Mouse (Mus musculus) inflammation-experienced regulatory T-cells, adult 16 weeks (primary cell): ENCODE results near the gene Rbm34. TPM values are rescaled to one million over a fixed set of nuclear protein-coding genes. Genes with fewer than 3 reads are reported as not detected.

Experiments used
- polyA plus RNA-seq: library from polyadenylated mRNA; unstranded; fragments of 100-300 nt; shearing (Covaris generic); gene quantifications from one replicate; pipeline ENCODE4 v1.2.1, GENCODE M21; 2017

Gene Rbm34
- 49.2 TPM for polyA plus RNA-seq

DNA sequence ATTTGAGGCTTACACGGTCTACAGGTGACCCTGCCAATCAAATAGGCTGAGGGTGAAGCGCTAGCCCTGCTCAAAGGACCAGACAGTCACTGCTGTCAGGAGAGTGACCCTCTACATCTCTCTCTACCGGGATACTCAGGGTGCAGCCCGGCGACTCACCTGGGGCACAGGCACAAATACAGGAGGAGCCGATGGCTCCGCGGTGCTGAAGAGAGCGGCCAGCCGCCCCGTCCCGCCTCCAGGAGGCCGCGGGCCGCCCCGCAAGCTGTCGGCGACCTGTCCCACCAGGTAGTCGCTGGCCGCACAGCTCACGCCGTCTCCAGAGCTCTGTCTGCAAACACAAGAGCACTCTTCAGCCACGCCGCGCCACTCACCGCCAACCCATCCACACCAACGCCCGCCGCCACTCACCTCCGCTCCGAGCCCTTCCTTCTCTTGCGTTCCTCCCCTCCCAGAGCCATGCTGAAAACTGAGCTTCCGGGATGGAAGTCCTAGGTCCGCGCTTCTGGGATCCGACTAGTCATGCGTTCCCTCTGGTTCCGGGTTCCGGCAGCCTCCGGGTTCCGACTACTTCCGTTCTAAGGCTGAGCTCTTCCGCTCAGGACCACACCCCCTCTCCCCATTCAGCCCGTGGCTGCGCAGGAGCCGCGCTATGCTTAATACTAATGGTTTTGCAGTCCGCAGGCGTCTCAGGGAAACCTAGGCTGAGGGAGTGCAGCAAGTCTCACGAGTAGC, at the start of gene Rbm34:
Gene Rbm34 (minus strand): TSS at position 493 of the 735 bp plus-strand sequence.

DNA sequence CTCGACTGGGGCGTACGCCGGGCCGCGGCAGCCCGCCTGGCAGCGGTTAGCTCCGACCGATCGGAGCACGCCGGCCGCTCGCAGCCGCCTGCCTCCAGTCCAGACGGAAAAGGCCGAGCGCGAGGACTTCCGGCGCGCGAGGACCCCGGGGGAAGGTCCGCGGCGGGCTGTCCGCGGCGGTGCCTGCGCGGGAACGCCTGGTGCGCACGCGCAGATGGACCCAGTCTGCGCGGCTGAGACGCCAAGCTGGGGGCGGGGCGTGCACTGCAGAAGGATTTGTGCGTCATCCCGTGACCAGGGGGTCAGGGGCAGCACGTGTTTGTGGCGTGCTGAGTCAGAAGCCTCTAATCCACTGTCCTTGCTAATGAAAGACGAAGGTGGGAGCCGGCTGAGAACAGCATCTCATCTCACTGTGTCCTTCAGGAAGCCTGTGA, 25.1 kb downstream of the Rbm34 start, which contains the start of gene Tomm20:
Gene Tomm20 (minus strand): TSS at position 115 of the 434 bp plus-strand sequence.

Other genes with a start within 250 kb of the Rbm34 start
- 65.6 TPM for gene Tomm20, start 25.2 kb downstream of the Rbm34 start, polyA plus RNA-seq
- gene Pard3, start 92.8 kb upstream of the Rbm34 start, polyA plus RNA-seq, result 0.30 TPM